Mouse (Mus musculus): ENCODE data around the gene Fcrl6. TPM values are rescaled to one million over a fixed set of nuclear protein-coding genes. Genes with fewer than 3 reads are reported as not detected.
A peak's percentile ranks its signal among the peaks of the same experiment; 100 is the strongest.

The Fcrl6 gene
- total RNA-seq (2017): not detected in 2 replicates

DNA sequence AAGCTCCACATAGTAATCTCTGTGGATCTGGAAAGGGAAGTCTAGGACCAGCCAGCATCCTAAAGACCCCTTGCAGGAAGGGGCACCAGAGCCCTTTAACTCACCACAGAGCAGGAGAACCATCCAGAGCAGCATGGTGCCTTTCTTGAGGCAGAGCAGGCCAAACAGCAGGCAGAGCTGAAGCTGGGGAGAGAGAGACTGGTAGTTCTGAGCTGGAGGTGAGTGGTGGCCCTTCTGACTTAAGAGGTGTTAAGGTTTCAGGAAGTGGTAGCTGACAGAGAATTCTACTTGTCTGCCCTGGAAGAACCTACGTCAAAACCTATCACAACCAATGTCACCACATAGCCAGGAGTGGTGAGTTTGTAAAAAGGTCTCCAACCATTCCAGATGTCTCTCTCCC lies at the start of gene Fcrl6:
Gene Fcrl6 (minus strand): TSS at position 226 of the 400 bp plus-strand sequence.
- no peak for ATAC-seq (replicated peaks; ENCODE audit: low read depth, poor library complexity, severe bottlenecking)

DNA sequence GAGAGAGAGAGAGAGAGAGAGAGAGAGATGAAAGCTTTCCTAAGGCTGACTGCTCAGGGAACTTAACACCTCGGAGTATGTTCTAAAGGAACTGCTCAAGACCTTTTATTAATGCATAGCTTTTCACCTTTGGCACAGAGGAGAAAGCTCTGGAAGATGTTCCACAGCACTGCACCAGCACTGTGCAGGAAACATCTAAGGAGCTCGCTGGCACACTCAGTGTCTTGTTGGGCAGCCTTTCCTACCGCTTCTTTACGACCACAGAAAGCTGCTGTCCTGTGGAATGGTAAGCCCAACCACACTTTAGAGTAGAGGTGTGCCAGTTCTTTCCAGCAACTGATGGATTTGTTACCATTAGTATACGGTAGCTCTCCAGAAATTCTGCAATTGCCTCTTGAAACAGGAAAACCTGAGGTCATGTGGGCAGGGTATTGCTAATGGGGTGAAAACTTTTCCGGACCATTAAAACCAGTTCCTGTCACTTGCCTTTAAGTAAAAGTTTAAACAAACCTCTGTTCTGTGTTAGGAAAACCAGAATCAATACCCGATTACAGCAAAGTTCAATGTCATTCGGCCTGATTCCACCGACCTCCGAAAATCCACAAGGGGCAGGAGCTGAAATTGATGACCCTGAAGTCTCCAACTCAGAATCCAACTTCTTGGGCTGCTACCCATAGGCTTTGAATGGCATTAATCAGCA lies 49.1 kb upstream of the Fcrl6 start:
- ATAC-seq (replicated peaks; ENCODE audit: low read depth, poor library complexity, severe bottlenecking): no peak

GRCm38 (mm10) chr1:172650519-172651287 lies 48.4 kb upstream of the Fcrl6 start:
- peak; percentile 54 for ATAC-seq (replicated peaks; ENCODE audit: low read depth, poor library complexity, severe bottlenecking)

DNA sequence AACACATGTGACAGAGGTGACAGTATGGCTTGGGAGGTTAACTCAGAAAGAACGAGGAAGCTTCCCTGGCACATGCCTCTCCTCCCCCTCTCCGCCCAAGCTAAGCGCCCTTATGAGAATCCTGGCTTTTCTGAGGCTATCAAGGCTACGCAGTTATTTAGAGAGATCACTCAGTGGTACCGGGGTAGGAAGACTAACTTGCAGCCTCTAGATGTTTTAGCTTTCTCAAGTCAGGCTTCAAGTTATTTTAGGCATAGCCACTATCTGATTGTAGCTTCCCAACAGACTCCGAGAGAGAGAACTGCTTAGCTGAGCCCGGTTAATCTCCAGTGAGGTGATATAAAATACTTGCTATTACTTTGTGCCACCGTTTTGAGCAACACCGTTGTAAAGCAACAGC lies 47.0 kb upstream of the Fcrl6 start:
- peak; percentile 20; the same call in 1 of the 2 replicates for ATAC-seq (replicated peaks; ENCODE audit: low read depth, poor library complexity, severe bottlenecking)

DNA sequence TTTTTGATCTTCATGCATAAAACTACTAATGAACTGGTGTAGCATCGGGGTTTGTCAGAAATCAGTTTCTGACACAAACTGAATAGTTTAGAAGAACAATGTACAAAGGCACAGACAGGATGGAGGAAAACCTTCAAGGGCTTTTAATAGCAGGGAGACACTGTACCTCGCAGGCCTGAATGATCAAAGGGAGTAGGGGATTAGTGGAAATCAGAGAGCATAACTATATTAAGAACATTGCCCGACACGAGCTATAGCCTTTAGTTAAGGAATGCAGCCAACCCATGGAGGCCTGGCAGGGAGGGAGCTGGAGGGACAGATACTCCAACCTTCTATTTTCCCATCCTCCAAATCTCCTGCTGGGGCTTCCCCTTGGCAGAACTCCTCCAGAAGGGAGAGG lies 44.9 kb upstream of the Fcrl6 start:
- ATAC-seq (replicated peaks; ENCODE audit: low read depth, poor library complexity, severe bottlenecking): no peak

DNA sequence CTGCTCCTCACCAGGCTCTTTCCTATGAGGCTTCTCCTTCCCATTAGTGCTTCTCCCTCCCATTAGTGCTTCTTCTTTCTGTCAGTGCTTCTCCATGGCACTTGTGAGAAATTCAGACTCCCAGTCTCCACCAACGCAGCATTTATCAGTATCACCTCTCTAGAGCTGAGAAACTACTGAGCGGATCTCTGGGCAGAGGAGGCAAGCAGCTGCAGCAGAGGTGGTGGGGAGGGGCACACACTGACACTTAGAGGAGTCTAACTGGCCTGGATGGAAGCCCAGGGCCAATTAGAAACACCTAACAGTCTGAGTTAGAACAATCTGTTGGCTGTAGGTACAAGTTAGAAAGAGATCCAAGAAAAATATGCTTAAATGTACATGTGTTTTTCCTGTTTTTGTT lies 36.4 kb upstream of the Fcrl6 start:
- ATAC-seq (replicated peaks; ENCODE audit: low read depth, poor library complexity, severe bottlenecking): no peak

- no peak for ATAC-seq (replicated peaks; ENCODE audit: low read depth, poor library complexity, severe bottlenecking)
Observed at GRCm38 (mm10) chr1:172637801-172638200, 35.5 kb upstream of the Fcrl6 start.

- no peak for ATAC-seq (replicated peaks; ENCODE audit: low read depth, poor library complexity, severe bottlenecking)
Observed at GRCm38 (mm10) chr1:172636266-172636665, 33.9 kb upstream of the Fcrl6 start.

GRCm38 (mm10) chr1:172635258-172635657 lies 32.9 kb upstream of the Fcrl6 start:
- ATAC-seq (replicated peaks; ENCODE audit: low read depth, poor library complexity, severe bottlenecking): no peak

- no peak for ATAC-seq (replicated peaks; ENCODE audit: low read depth, poor library complexity, severe bottlenecking)
Observed at GRCm38 (mm10) chr1:172634136-172634535, 31.8 kb upstream of the Fcrl6 start.

- ATAC-seq (replicated peaks; ENCODE audit: low read depth, poor library complexity, severe bottlenecking): peak; percentile 94
Observed at GRCm38 (mm10) chr1:172632451-172633326, 30.3 kb upstream of the Fcrl6 start, which contains the start of gene Dusp23. Dusp23 (minus strand) TSS chr1:172632962.

- no peak for ATAC-seq (replicated peaks; ENCODE audit: low read depth, poor library complexity, severe bottlenecking)
Observed at GRCm38 (mm10) chr1:172631721-172632120, 29.4 kb upstream of the Fcrl6 start.

DNA sequence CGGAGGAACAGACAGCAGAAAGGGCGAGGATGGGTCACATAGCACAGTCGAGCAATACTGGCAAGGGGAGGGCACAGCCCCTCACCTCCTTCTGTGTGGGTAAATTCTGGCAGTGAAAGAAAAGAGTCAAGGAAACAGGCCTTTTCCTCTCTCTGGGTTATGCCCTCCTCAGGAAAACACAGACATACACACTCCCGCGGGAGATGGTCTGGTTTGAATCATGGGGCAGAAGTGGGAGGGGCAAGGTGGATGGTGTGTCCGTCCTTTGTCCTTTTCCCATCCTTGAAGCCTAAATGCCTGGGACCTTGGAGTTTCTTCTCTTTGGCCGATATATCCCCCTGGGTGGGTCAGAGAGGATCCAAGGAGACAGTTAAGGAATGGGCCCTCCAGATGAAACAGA lies 27.5 kb upstream of the Fcrl6 start:
- no peak for ATAC-seq (replicated peaks; ENCODE audit: low read depth, poor library complexity, severe bottlenecking)

- ATAC-seq (replicated peaks; ENCODE audit: low read depth, poor library complexity, severe bottlenecking): no peak
Observed at GRCm38 (mm10) chr1:172626306-172626705, 24.0 kb upstream of the Fcrl6 start.

- no peak for ATAC-seq (replicated peaks; ENCODE audit: low read depth, poor library complexity, severe bottlenecking)
Observed at GRCm38 (mm10) chr1:172624081-172624480, 21.7 kb upstream of the Fcrl6 start.

- ATAC-seq (replicated peaks; ENCODE audit: low read depth, poor library complexity, severe bottlenecking): peak; percentile 53; the same call in 1 of the 2 replicates
Observed at GRCm38 (mm10) chr1:172623599-172623998, 21.2 kb upstream of the Fcrl6 start.

- peak; percentile 92 for ATAC-seq (replicated peaks; ENCODE audit: low read depth, poor library complexity, severe bottlenecking)
Observed at GRCm38 (mm10) chr1:172619235-172619634, 16.9 kb upstream of the Fcrl6 start.

DNA sequence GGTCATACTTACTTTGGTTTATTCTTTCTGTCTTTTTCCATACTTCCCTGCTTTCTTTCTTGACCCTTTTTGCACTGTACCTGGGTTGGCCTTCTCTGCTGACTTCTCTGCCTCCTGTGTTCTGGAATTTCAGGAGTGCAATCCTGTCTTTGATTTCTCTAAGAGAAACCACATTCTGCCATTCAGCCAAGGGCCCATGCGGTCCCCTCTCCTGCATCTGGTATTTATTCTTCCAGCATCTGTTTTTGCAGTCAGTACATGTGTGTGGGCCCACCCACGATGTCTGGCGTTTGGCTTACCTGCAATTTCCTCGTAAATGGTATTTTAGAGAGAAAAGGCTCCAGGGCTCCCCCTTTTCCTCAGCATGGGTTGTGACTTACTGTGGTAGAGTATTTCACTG lies 15.8 kb upstream of the Fcrl6 start:
- no peak for ATAC-seq (replicated peaks; ENCODE audit: low read depth, poor library complexity, severe bottlenecking)

DNA sequence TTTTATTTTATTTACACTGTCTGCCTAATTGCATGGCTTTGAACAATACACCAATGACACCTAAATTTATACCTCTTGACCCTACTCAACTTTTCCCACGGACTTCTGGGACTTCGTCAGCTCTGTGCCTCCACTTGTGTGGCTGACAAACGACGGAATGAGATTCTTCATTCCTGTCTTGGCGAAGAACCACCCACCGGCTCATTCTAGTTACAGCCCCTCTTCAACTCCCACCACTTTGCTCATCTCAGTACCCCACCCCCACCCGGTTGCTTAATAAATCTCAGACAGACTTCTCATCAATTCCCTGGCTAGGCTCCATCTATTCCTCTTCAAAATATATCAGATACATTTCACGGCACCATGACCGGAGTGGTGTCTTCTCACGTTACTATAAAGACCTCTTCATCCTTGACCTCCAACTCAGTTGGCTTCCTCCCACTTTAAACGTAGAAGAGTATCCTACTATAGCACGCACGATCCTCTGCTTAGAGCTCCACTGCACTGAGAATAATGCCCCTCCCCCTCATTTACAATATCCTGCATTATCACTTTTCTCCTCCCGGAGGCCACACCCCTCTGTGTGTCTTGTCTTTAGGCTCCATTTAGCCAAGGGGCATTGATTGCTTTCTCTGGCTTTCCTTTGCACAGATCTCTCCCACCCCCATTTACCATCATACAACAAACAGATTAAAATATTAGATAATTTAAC lies 15.2 kb upstream of the Fcrl6 start:
- no peak for ATAC-seq (replicated peaks; ENCODE audit: low read depth, poor library complexity, severe bottlenecking)
